Mouse (Mus musculus) liver, adult (tissue): ENCODE measurements around the gene Ecd.
A peak's percentile ranks its signal among the peaks of the same experiment; 100 is the strongest.

Experiments used
- GATA4 ChIP-seq: IDR thresholded peaks from 2 replicates; pipeline ENCODE4 v1.6.1; 2014; ENCODE audit warnings: mild to moderate bottlenecking, low read length; ENCODE audit not compliant: insufficient replicate concordance

Gene Ecd

GRCm38 (mm10) chr14:20347991-20348541 is at the start of gene Ecd, which contains the start of gene Fam149b:
Gene Ecd (minus strand): TSS chr14:20348121.
Gene Fam149b (plus strand): TSS chr14:20348162.
- peak; percentile 40; the same call in 1 of the 2 replicates for TF ChIP-seq GATA4

- TF ChIP-seq GATA4 = no peak
Measured at GRCm38 (mm10) chr14:20397220-20397619, 49.3 kb upstream of the Ecd start.

GRCm38 (mm10) chr14:20393205-20393913 is 45.4 kb upstream of the Ecd start, which contains the start of gene Mrps16:
Gene Mrps16 (minus strand): TSS chr14:20393634.
- no peak for TF ChIP-seq GATA4

- no peak for TF ChIP-seq GATA4
Measured at GRCm38 (mm10) chr14:20392326-20392725, 44.4 kb upstream of the Ecd start.

- no peak for TF ChIP-seq GATA4
Measured at GRCm38 (mm10) chr14:20389446-20390079, 41.6 kb upstream of the Ecd start.

- no peak for TF ChIP-seq GATA4
Measured at GRCm38 (mm10) chr14:20388441-20389129, 40.7 kb upstream of the Ecd start, which contains the start of gene Dnajc9. Gene Dnajc9 (minus strand): TSS chr14:20388910.

GRCm38 (mm10) chr14:20379753-20380430 is 32.0 kb upstream of the Ecd start:
- TF ChIP-seq GATA4 = no peak

- no peak for TF ChIP-seq GATA4
Measured at GRCm38 (mm10) chr14:20379087-20379640, 31.2 kb upstream of the Ecd start.

GRCm38 (mm10) chr14:20378313-20379061 is 30.6 kb upstream of the Ecd start:
- TF ChIP-seq GATA4 = no peak

- TF ChIP-seq GATA4 = no peak
Measured at GRCm38 (mm10) chr14:20377112-20377521, 29.2 kb upstream of the Ecd start.

- no peak for TF ChIP-seq GATA4
Measured at GRCm38 (mm10) chr14:20371854-20372253, 23.9 kb upstream of the Ecd start.

GRCm38 (mm10) chr14:20370798-20371197 is 22.9 kb upstream of the Ecd start:
- TF ChIP-seq GATA4 = no peak

GRCm38 (mm10) chr14:20368271-20368670 is 20.4 kb upstream of the Ecd start:
- TF ChIP-seq GATA4 = no peak

GRCm38 (mm10) chr14:20363230-20363629 is 15.3 kb upstream of the Ecd start:
- TF ChIP-seq GATA4 = no peak
